Mouse (Mus musculus) kidney, postnatal 14 days (tissue): Measurements from ENCODE around the gene Galnt6.
"Not testable (repeated sequence)": the region's sequence is repeated elsewhere in the genome, so short reads cannot be mapped to it uniquely, and the experiment has no call there.

Source experiments
- DNase-seq: peaks from one replicate; pipeline ENCODE4 v3.0.0; 2022; ENCODE audit warnings: mixed read lengths

Gene Galnt6

GRCm38 (mm10) chr15:100729281-100729985, at the start of gene Galnt6:
TSS of gene Galnt6 (minus strand) at chr15:100729376.
- DNase-seq, result no peak

- peak; percentile 21 for DNase-seq
Observed at GRCm38 (mm10) chr15:100777020-100778016, 48.1 kb upstream of the Galnt6 start.

GRCm38 (mm10) chr15:100776424-100776823, 47.2 kb upstream of the Galnt6 start:
- no peak for DNase-seq

GRCm38 (mm10) chr15:100775189-100776166, 46.3 kb upstream of the Galnt6 start:
- DNase-seq, result no peak

- DNase-seq, result not testable (repeated sequence)
Observed at GRCm38 (mm10) chr15:100773859-100774258, 44.7 kb upstream of the Galnt6 start.

GRCm38 (mm10) chr15:100772685-100773084, 43.5 kb upstream of the Galnt6 start:
- DNase-seq, result no peak

GRCm38 (mm10) chr15:100770338-100770737, 41.2 kb upstream of the Galnt6 start:
- no peak for DNase-seq

- DNase-seq, result not testable (repeated sequence)
Observed at GRCm38 (mm10) chr15:100769023-100769422, 39.8 kb upstream of the Galnt6 start.

GRCm38 (mm10) chr15:100767851-100768250, 38.7 kb upstream of the Galnt6 start:
- no peak for DNase-seq

GRCm38 (mm10) chr15:100766826-100767225, 37.6 kb upstream of the Galnt6 start:
- no peak for DNase-seq

- DNase-seq, result no peak
Observed at GRCm38 (mm10) chr15:100764163-100764951, 35.2 kb upstream of the Galnt6 start.

GRCm38 (mm10) chr15:100762649-100763048, 33.5 kb upstream of the Galnt6 start:
- no peak for DNase-seq

- peak; percentile 94 for DNase-seq
Observed at GRCm38 (mm10) chr15:100761419-100762185, 32.4 kb upstream of the Galnt6 start, which contains the start of gene Slc4a8. TSS of gene Slc4a8 (plus strand) at chr15:100761747.

GRCm38 (mm10) chr15:100761036-100761418, 31.9 kb upstream of the Galnt6 start:
- no peak for DNase-seq

- no peak for DNase-seq
Observed at GRCm38 (mm10) chr15:100759286-100759685, 30.1 kb upstream of the Galnt6 start.

- DNase-seq, result peak; percentile 74
Observed at GRCm38 (mm10) chr15:100757527-100757978, 28.4 kb upstream of the Galnt6 start.

- DNase-seq, result no peak
Observed at GRCm38 (mm10) chr15:100755881-100756624, 26.9 kb upstream of the Galnt6 start.

GRCm38 (mm10) chr15:100755498-100755859, 26.3 kb upstream of the Galnt6 start:
- DNase-seq, result no peak

GRCm38 (mm10) chr15:100754805-100755497, 25.8 kb upstream of the Galnt6 start:
- DNase-seq, result peak; percentile 76
